Mouse (Mus musculus) right cerebral cortex, postnatal 4 days (tissue): ENCODE results near the gene Zfp966.
"Not testable (repeated sequence)": the region's sequence is repeated elsewhere in the genome, so short reads cannot be mapped to it uniquely, and the experiment has no call there.

Source experiments
- DNase-seq: peaks from one replicate; pipeline ENCODE4 v3.0.0-alpha.2; 2022

Gene Zfp966

DNA sequence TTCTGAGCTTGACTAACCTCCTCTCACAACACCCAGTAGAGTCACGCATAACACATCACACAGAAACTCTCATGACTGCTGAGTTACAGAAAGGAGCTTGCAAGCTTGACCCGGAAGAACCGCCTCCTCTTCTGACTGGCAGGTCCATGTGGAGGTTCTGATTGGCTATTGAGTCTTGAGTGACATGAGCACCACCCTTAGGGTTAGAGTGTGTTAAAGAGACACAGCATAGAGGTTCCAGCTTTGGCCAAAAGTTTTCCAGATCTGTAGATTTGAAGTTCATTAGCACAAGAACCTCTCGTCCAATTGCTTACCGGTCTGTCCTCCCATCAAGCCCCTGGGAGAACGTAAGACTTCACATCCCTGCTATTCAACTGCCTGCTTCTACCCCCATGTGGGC lies at the start of gene Zfp966:
Gene Zfp966, minus strand, starts transcription at position 101 of the 400 bp plus-strand sequence.
- not testable (repeated sequence) for DNase-seq

DNA sequence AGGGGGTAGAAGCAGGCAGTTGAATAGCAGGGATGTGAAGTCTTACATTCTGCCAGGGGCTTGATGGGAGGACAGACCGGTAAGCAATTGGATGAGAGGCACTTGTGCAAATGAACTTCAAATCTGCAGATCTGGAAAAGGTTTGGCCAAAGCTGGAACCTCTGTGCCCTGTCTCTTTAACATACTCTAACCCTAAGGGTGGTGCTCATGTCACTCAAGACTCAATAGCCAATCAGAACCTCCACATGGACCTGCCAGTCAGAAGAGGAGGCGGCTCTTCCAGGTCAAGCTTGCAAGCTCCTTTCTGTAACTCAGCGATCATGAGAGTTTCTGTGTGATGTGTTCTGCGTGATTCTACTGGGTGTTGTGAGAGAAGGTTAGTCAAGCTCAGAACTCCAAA lies 34.1 kb upstream of the Zfp966 start, which contains the start of gene Gm2026:
Gene Gm2026, plus strand, starts transcription at position 301 of the 400 bp plus-strand sequence.
- not testable (repeated sequence) for DNase-seq

GRCm38 (mm10) chr2:175869024-175869423 lies 61.9 kb downstream of the Zfp966 start, which contains the start of gene Gm6710:
TSS of gene Gm6710 (plus strand) at chr2:175869219.
- not testable (repeated sequence) for DNase-seq
